Mouse (Mus musculus): ENCODE results near the gene Dnajc12. TPM values are rescaled to one million over a fixed set of nuclear protein-coding genes. Genes with fewer than 3 reads are reported as not detected.
A peak's percentile ranks its signal among the peaks of the same experiment; 100 is the strongest.

Gene Dnajc12
- polyA plus RNA-seq (2014; fragmentation: Nextera tagmentation; extraction: Ambion mirVana) = 9.8 and 11.2 TPM in 2 replicates

GRCm38 (mm10) chr10:63382372-63383279 is at the start of gene Dnajc12:
TSS of gene Dnajc12 (plus strand) at chr10:63382443.
- ATAC-seq (peak; percentile 96), DNase-seq (ENCODE audit: low spot score) (peak; percentile 99)
- Histone ChIP-seq H3K9me3 (replicated peaks; ENCODE audit: control insufficient read depth, low read length) (no peaks in the 10 kb centered on the region), H3K9ac (ENCODE audit: low read length) (peak within 1 kb of the TSS; percentile 60), H3K27ac (ENCODE audit: low read depth, low read length) (no peak within 1 kb of the TSS), H3K4me1 (ENCODE audit: control insufficient read depth, insufficient read depth, low read length) (peaks cover 6% of the 10 kb centered on the region), H3K27me3 (replicated peaks; ENCODE audit: control insufficient read depth, insufficient read depth, low read length) (no peaks in the 10 kb centered on the region; the same call in 1 of the 2 replicates), H3K4me2 (ENCODE audit: low read length) (peak within 1 kb of the TSS; percentile 80), H3K36me3 (ENCODE audit: control insufficient read depth, insufficient read depth, low read length) (no peaks in the 10 kb centered on the region), H3K4me3 (ENCODE audit: low read depth, low read length) (peak within 1 kb of the TSS; percentile 54)
- under 1% methylated on average over 28 of the region's 28 CpGs for WGBS

GRCm38 (mm10) chr10:63336901-63337300 is 45.3 kb upstream of the Dnajc12 start:
- peak overlapping the region; percentile 17; the same call in 1 of the 2 replicates for H3K9ac ChIP-seq (ENCODE audit: low read length)
- peaks cover 16% of the 10 kb centered on the region for H3K4me1 ChIP-seq (ENCODE audit: control insufficient read depth, insufficient read depth, low read length)
- 64% methylated on average over 13 of the region's 13 CpGs for WGBS
- ATAC-seq (no peak), DNase-seq (ENCODE audit: low spot score) (no peak)
- H3K27ac ChIP-seq (ENCODE audit: low read depth, low read length) = no peak overlapping the region
- no peaks in the 10 kb centered on the region for H3K27me3 ChIP-seq (replicated peaks; ENCODE audit: control insufficient read depth, insufficient read depth, low read length)
- no peaks in the 10 kb centered on the region for H3K9me3 ChIP-seq (replicated peaks; ENCODE audit: control insufficient read depth, low read length)
- peak overlapping the region; percentile 59 for H3K4me2 ChIP-seq (ENCODE audit: low read length)
- H3K36me3 ChIP-seq (ENCODE audit: control insufficient read depth, insufficient read depth, low read length) = peaks cover 18% of the 10 kb centered on the region
- H3K4me3 ChIP-seq (ENCODE audit: low read depth, low read length) = peak overlapping the region; percentile 74

DNA sequence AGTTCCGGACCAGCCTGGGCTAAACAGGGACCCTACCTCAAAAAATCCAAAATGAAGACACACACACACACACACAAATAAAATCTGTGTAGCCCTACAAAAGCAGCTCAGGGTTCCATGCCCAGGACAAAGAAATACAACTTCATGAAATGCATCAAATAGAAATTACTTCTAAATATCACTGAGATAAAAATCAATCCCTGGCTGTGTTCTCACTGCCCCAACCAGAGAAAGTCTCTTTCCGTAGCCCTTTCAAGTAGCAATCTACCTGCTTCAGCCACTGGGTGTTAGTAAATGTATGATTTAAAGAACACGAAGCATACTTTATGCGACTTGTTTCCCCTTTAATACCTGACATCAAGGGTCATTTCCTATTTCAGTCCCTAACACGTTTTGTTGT is 44.9 kb upstream of the Dnajc12 start:
- peaks cover 16% of the 10 kb centered on the region for H3K4me1 ChIP-seq (ENCODE audit: control insufficient read depth, insufficient read depth, low read length)
- no peaks in the 10 kb centered on the region for H3K9me3 ChIP-seq (replicated peaks; ENCODE audit: control insufficient read depth, low read length)
- H3K36me3 ChIP-seq (ENCODE audit: control insufficient read depth, insufficient read depth, low read length) = peaks cover 17% of the 10 kb centered on the region
- H3K27me3 ChIP-seq (replicated peaks; ENCODE audit: control insufficient read depth, insufficient read depth, low read length) = no peaks in the 10 kb centered on the region
- DNase-seq (ENCODE audit: low spot score) = no peak
- no peak overlapping the region for H3K27ac ChIP-seq (ENCODE audit: low read depth, low read length)
- no peak for ATAC-seq
- WGBS = 22% methylated on average over 5 of the region's 5 CpGs
- peak overlapping the region; percentile 74 for H3K4me3 ChIP-seq (ENCODE audit: low read depth, low read length)
- peak overlapping the region; percentile 17; the same call in 1 of the 2 replicates for H3K9ac ChIP-seq (ENCODE audit: low read length)
- peak overlapping the region; percentile 59 for H3K4me2 ChIP-seq (ENCODE audit: low read length)

DNA sequence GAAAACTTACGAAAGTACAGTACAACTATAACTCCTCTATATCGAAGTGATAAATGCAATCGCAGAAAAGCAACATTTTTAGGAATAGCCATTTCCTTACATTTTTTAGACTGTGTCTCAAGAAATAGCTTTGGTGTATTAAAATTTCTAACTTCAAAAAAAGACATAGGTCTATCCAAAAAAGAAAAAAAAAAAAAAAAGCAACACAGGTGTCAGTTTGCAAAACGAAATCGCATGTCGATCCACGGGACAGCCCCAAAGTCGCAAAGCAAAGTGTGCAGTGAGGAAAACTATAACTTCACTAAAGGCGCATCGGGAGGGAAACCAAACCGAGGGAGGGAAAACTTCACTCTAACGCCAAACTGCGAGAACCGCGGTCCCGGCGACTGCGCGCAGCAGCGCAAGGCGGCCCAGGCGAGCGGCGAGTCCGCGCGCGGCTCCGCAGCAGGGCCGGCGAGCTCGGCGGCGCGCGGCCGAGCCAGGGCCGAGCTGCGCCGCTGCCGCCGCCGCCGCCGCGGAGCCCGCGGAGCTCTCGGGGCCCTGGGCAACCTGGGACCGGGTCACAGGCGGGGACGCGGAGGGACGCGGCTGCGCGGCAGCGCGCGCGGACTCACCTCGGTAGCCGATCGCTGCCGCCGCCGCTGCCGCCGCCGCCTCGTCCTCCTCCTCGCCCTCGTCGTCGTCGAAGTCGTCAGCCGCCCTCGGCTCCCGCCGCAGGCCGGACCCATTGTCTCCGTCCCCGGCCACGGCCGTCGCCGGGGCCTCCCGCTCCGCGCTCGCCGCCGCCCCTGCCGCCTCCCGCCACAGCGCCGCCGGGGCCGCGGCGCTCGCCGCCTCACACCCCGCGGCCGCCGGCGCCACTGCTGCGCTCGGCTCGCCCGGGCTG is 44.0 kb upstream of the Dnajc12 start:
- Histone ChIP-seq H3K4me1 (ENCODE audit: control insufficient read depth, insufficient read depth, low read length) (peaks cover 16% of the 10 kb centered on the region), H3K27ac (ENCODE audit: low read depth, low read length) (peak overlapping the region; percentile 90), H3K27me3 (replicated peaks; ENCODE audit: control insufficient read depth, insufficient read depth, low read length) (no peaks in the 10 kb centered on the region), H3K4me2 (ENCODE audit: low read length) (peak overlapping the region; percentile 59), H3K9me3 (replicated peaks; ENCODE audit: control insufficient read depth, low read length) (no peaks in the 10 kb centered on the region), H3K9ac (ENCODE audit: low read length) (peak overlapping the region; percentile 90), H3K36me3 (ENCODE audit: control insufficient read depth, insufficient read depth, low read length) (peaks cover 12% of the 10 kb centered on the region), H3K4me3 (ENCODE audit: low read depth, low read length) (peak overlapping the region; percentile 74)
- WGBS = under 1% methylated on average over 71 of the region's 113 CpGs
- DNase-seq (ENCODE audit: low spot score) (peak; percentile 65), ATAC-seq (peak; percentile 84)

DNA sequence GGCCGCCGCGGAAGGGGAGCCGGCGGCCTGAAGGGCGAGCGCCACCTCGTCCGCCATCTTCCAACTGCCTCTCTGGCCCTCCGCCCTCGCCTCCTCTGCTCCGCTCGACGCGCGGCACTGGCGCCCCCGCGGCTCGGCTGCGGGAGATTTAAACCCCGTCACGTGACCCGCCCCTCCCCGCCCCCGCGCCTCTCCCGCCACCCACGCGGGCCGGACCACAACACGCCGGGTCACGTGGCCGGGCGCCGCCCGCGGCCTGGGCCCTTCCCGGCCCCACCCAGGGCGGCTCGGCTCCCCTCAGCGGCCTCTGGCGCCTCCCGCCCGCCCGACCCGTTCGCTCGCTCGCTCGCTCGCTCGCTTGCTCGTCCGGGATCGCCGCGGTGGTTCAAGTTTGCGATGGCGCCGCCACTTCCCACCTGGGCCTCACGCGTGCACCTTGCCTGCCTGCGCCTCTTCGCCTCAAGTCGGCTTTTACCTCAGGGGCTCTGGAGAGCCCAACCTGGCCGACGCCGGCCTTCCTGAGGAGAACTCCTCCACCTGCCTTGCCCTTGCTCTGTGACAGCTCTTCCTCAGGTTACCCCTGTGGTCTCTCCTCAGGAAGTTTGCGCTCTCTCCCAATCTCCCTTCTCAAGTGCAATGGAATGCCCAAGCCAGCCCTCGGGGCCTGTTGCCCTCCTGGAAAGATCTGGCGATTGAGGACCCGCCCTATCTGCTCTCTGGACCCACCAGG is 43.2 kb upstream of the Dnajc12 start:
- Histone ChIP-seq H3K9ac (ENCODE audit: low read length) (peak overlapping the region; percentile 90), H3K4me3 (ENCODE audit: low read depth, low read length) (peak overlapping the region; percentile 74), H3K9me3 (replicated peaks; ENCODE audit: control insufficient read depth, low read length) (no peaks in the 10 kb centered on the region), H3K27ac (ENCODE audit: low read depth, low read length) (peak overlapping the region; percentile 90), H3K27me3 (replicated peaks; ENCODE audit: control insufficient read depth, insufficient read depth, low read length) (no peaks in the 10 kb centered on the region), H3K4me1 (ENCODE audit: control insufficient read depth, insufficient read depth, low read length) (peaks cover 16% of the 10 kb centered on the region), H3K4me2 (ENCODE audit: low read length) (peak overlapping the region; percentile 59), H3K36me3 (ENCODE audit: control insufficient read depth, insufficient read depth, low read length) (peaks cover 4% of the 10 kb centered on the region; the same call in 1 of the 2 replicates)
- peak; percentile 94 for ATAC-seq
- WGBS = 3% methylated on average over 46 of the region's 74 CpGs
- peak; percentile 91 for DNase-seq (ENCODE audit: low spot score)

DNA sequence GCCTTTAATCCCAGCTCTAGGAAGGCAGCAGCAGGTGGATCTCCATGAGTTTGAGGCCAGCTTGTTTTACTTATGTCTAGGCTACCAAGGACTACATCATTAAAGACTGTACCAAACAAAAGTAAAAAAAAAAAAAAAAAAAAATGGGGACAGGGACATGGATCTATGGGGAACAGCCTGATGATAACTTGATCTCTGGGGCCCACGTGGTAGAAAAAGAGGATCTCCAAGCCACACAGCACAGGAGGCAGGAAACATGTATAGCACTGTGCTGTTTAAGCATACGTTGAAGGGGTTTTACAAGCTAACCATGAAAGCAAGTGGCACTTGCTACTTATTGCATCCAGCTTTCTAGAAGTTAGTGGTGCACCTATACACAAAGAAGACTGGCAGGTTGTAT is 40.9 kb upstream of the Dnajc12 start:
- Histone ChIP-seq H3K27me3 (replicated peaks; ENCODE audit: control insufficient read depth, insufficient read depth, low read length) (no peaks in the 10 kb centered on the region), H3K4me3 (ENCODE audit: low read depth, low read length) (no peak overlapping the region), H3K4me2 (ENCODE audit: low read length) (no peak overlapping the region), H3K36me3 (ENCODE audit: control insufficient read depth, insufficient read depth, low read length) (no peaks in the 10 kb centered on the region), H3K9ac (ENCODE audit: low read length) (no peak overlapping the region), H3K27ac (ENCODE audit: low read depth, low read length) (no peak overlapping the region), H3K4me1 (ENCODE audit: control insufficient read depth, insufficient read depth, low read length) (peaks cover 14% of the 10 kb centered on the region), H3K9me3 (replicated peaks; ENCODE audit: control insufficient read depth, low read length) (no peaks in the 10 kb centered on the region)
- DNase-seq (ENCODE audit: low spot score) = no peak
- whole genome bisulfite sequencing = 85% methylated on average over 2 of the region's 2 CpGs
- no peak for ATAC-seq

- Histone ChIP-seq H3K9ac (ENCODE audit: low read length) (no peak overlapping the region), H3K4me3 (ENCODE audit: low read depth, low read length) (no peak overlapping the region), H3K4me2 (ENCODE audit: low read length) (no peak overlapping the region), H3K27me3 (replicated peaks; ENCODE audit: control insufficient read depth, insufficient read depth, low read length) (no peaks in the 10 kb centered on the region), H3K9me3 (replicated peaks; ENCODE audit: control insufficient read depth, low read length) (no peaks in the 10 kb centered on the region), H3K4me1 (ENCODE audit: control insufficient read depth, insufficient read depth, low read length) (no peaks in the 10 kb centered on the region), H3K27ac (ENCODE audit: low read depth, low read length) (no peak overlapping the region), H3K36me3 (ENCODE audit: control insufficient read depth, insufficient read depth, low read length) (no peaks in the 10 kb centered on the region)
- no peak for DNase-seq (ENCODE audit: low spot score)
- no peak for ATAC-seq
- 95% methylated on average over 3 of the region's 3 CpGs for WGBS
Measured at GRCm38 (mm10) chr10:63344751-63345150, 37.5 kb upstream of the Dnajc12 start.

DNA sequence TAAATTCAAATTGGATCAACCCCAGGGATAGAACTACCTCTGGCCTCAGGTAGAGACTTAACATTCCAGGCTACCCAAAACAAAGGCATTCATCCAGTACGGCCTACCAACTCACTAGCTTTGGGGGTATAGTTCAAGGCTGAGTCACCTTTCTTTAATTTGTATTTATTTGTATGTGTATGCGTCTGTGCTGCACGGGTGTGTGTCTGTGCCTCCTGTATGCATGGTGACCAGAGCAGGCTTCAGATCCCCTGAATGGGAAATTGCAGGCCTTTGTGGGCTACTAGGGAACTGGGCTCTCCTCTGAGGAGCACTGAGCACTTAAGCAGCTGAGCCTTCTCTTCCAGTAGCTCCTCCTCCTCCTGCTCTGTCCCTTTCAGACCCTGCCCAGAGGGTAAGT is 34.0 kb upstream of the Dnajc12 start:
- H3K9me3 ChIP-seq (replicated peaks; ENCODE audit: control insufficient read depth, low read length) = no peaks in the 10 kb centered on the region
- no peak overlapping the region for H3K4me2 ChIP-seq (ENCODE audit: low read length)
- no peaks in the 10 kb centered on the region for H3K4me1 ChIP-seq (ENCODE audit: control insufficient read depth, insufficient read depth, low read length)
- H3K4me3 ChIP-seq (ENCODE audit: low read depth, low read length) = no peak overlapping the region
- no peaks in the 10 kb centered on the region for H3K36me3 ChIP-seq (ENCODE audit: control insufficient read depth, insufficient read depth, low read length)
- no peaks in the 10 kb centered on the region for H3K27me3 ChIP-seq (replicated peaks; ENCODE audit: control insufficient read depth, insufficient read depth, low read length)
- ATAC-seq (no peak), DNase-seq (ENCODE audit: low spot score) (no peak)
- no peak overlapping the region for H3K27ac ChIP-seq (ENCODE audit: low read depth, low read length)
- 37% methylated on average over 3 of the region's 3 CpGs for WGBS
- H3K9ac ChIP-seq (ENCODE audit: low read length) = no peak overlapping the region
